Mouse (Mus musculus): ENCODE data around the gene Krt25.

GRCm38 (mm10) chr11:99351004-99351403, 28.3 kb upstream of the Krt25 start, which contains the start of gene Krt27:
- TF ChIP-seq MAX (IDR thresholded peaks at IDR 0.05) = no peak
- no peak for TF ChIP-seq CTCF (IDR thresholded peaks at IDR 0.05; ENCODE audit: control insufficient read depth, insufficient read depth, insufficient read length)
- no peak for TF ChIP-seq CEBPB (IDR thresholded peaks at IDR 0.05; ENCODE audit: low read depth)
- no peak for TF ChIP-seq MYOD1 (IDR thresholded peaks at IDR 0.05; ENCODE audit: control insufficient read depth, insufficient read length, low read depth)
- TF ChIP-seq USF1 (IDR thresholded peaks at IDR 0.05; ENCODE audit: low read depth) = no peak
